8 mouse cellular contexts compared by ENCODE assay signal in genomic region chr13:106937138-106937472, GRCm38 (mm10). TPM values are rescaled to one million over a fixed set of nuclear protein-coding genes. Genes with fewer than 3 reads are reported as not detected.
DNase-seq lines count a peak whose midpoint lies in the region; ATAC-seq lines count a peak whose summit lies in the region.

No protein-coding gene starts in this region.

- ATAC-seq in kidney, embryonic 14.5 days (ENCODE audit: low FRiP score, low TSS enrichment) = no peak
- no peak; the same call in 1 of the 2 replicates for ATAC-seq in hindbrain, embryonic 15.5 days (ENCODE audit: low FRiP score, low read depth)
- ATAC-seq in midbrain, embryonic 15.5 days (replicated peaks) = peak; percentile 25

- H3K4me1 ChIP-seq in kidney, embryonic 14.5 days (ENCODE audit: control insufficient read depth, insufficient read depth, low read length) = no peaks in the 10 kb centered on the region
- no peaks in the 10 kb centered on the region; the same call in 1 of the 2 replicates for H3K4me1 ChIP-seq in brown adipose tissue, adult 24 weeks (ENCODE audit: control insufficient read depth, insufficient read depth, insufficient read length, low read length)
- H3K4me1 ChIP-seq in hindbrain, embryonic 15.5 days (replicated peaks) = peaks cover 21% of the 10 kb centered on the region
- peaks cover 16% of the 10 kb centered on the region for H3K4me1 ChIP-seq in midbrain, embryonic 15.5 days

- H3K36me3 ChIP-seq in kidney, embryonic 14.5 days (ENCODE audit: control insufficient read depth, insufficient read depth, low read length) = no peaks in the 10 kb centered on the region
- no peaks in the 10 kb centered on the region for H3K36me3 ChIP-seq in hindbrain, embryonic 15.5 days
- H3K36me3 ChIP-seq in midbrain, embryonic 15.5 days (replicated peaks) = no peaks in the 10 kb centered on the region

- no peaks in the 10 kb centered on the region for H3K27me3 ChIP-seq in kidney, embryonic 14.5 days (ENCODE audit: control insufficient read depth, insufficient read depth, low read length)
- H3K27me3 ChIP-seq in hindbrain, embryonic 15.5 days = no peaks in the 10 kb centered on the region
- no peaks in the 10 kb centered on the region for H3K27me3 ChIP-seq in midbrain, embryonic 15.5 days (replicated peaks)

- no peak overlapping the region for H3K27ac ChIP-seq in kidney, embryonic 14.5 days (ENCODE audit: low read depth, low read length)
- no peak overlapping the region for H3K27ac ChIP-seq in brown adipose tissue, adult 24 weeks (replicated peaks; ENCODE audit: low read depth, low read length)
- peak overlapping the region; percentile 87 for H3K27ac ChIP-seq in hindbrain, embryonic 15.5 days (replicated peaks)
- peak overlapping the region; percentile 89 for H3K27ac ChIP-seq in midbrain, embryonic 15.5 days

- 19% methylated on average over 7 of the region's 7 CpGs for WGBS in kidney, embryonic 14.5 days
- WGBS in hindbrain, embryonic 15.5 days = 25% methylated on average over 7 of the region's 7 CpGs
- 27% methylated on average over 7 of the region's 7 CpGs for WGBS in midbrain, embryonic 15.5 days

- H3K9ac ChIP-seq in kidney, embryonic 14.5 days (ENCODE audit: low read depth, low read length) = 0 out of 2 replicates have a peak overlapping the region, but pooled peaks have one; percentile 96
- peak overlapping the region; percentile 41; the same call in 1 of the 2 replicates for H3K9ac ChIP-seq in hindbrain, embryonic 15.5 days
- H3K9ac ChIP-seq in midbrain, embryonic 15.5 days = peak overlapping the region; percentile 78; the same call in 1 of the 2 replicates

- peak overlapping the region; percentile 98 for H3K4me3 ChIP-seq in kidney, embryonic 14.5 days (ENCODE audit: low read length)
- H3K4me3 ChIP-seq in brown adipose tissue, adult 24 weeks (ENCODE audit: insufficient read depth, low read depth, low read length) = peak overlapping the region; percentile 91
- peak overlapping the region; percentile 76 for H3K4me3 ChIP-seq in hindbrain, embryonic 15.5 days
- peak overlapping the region; percentile 93 for H3K4me3 ChIP-seq in midbrain, embryonic 15.5 days

- intact Hi-C loops in left cerebral cortex, postnatal 4 days (cut with DNase I) = no loop called here
- intact Hi-C loops in left cerebral cortex, postnatal 25 days (cut with DNase I) = loop anchor here (5.0 kb wide), 1 partner anchor 165 kb away; no protein-coding TSS in a partner anchor

- H3K9me3 ChIP-seq in kidney, embryonic 14.5 days (ENCODE audit: control insufficient read depth, low read length) = no peaks in the 10 kb centered on the region
- no peaks in the 10 kb centered on the region for H3K9me3 ChIP-seq in hindbrain, embryonic 15.5 days
- H3K9me3 ChIP-seq in midbrain, embryonic 15.5 days = no peaks in the 10 kb centered on the region

- peak overlapping the region; percentile 61 for H3K4me2 ChIP-seq in kidney, embryonic 14.5 days (replicated peaks; ENCODE audit: low read depth, low read length)
- peak overlapping the region; percentile 69 for H3K4me2 ChIP-seq in hindbrain, embryonic 15.5 days
- peak overlapping the region; percentile 67 for H3K4me2 ChIP-seq in midbrain, embryonic 15.5 days

- DNase-seq in kidney, adult 8-10 months = no peak
- DNase-seq in left cerebral cortex, postnatal 4 days = no peak
- DNase-seq in layer of hippocampus, postnatal 14 days (ENCODE audit: low spot score in 2 of 2) = no peak
- no peak for DNase-seq in left cerebral cortex, postnatal 25 days (ENCODE audit: low spot score in 2 of 2)

RNA-seq across cellular contexts. Expression of gene Ipo11, which starts 0.3 kb away (rescaled TPM):
- 76.7 and 88.5 TPM in 2 replicates for polyA plus RNA-seq in kidney, embryonic 14.5 days (2014; fragmentation: Nextera tagmentation; extraction: Ambion mirVana)
- 17.1 and 19.2 TPM in 2 replicates for polyA plus RNA-seq in brown adipose tissue, adult 24 weeks (2012; ENCODE audit: insufficient read depth, insufficient read length, missing spikeins)
- 40.0 and 40.1 TPM in 2 replicates for polyA plus RNA-seq in hindbrain, embryonic 15.5 days (2015; fragmentation: Nextera tagmentation; extraction: Ambion mirVana)
- 37.2 and 37.9 TPM in 2 replicates for polyA plus RNA-seq in midbrain, embryonic 15.5 days (2015; fragmentation: Nextera tagmentation; extraction: Ambion mirVana)
- total RNA-seq in left cerebral cortex, postnatal 4 days (2021) = 10 to 100 TPM; 61.4 to 70.6 TPM
- 10 to 100 TPM; 57.5 to 58.6 TPM for total RNA-seq in layer of hippocampus, postnatal 14 days (2021)
- 10 to 100 TPM; 56.9 to 58.8 TPM for total RNA-seq in left cerebral cortex, postnatal 25 days (2021)

RNA-seq across cellular contexts. Expression of gene Dimt1, which starts 9.8 kb away (rescaled TPM):
- 54.6 and 58.6 TPM in 2 replicates for polyA plus RNA-seq in kidney, embryonic 14.5 days (2014; fragmentation: Nextera tagmentation; extraction: Ambion mirVana)
- 4.8 and 5.6 TPM in 2 replicates for polyA plus RNA-seq in brown adipose tissue, adult 24 weeks (2012; ENCODE audit: insufficient read depth, insufficient read length, missing spikeins)
- polyA plus RNA-seq in hindbrain, embryonic 15.5 days (2015; fragmentation: Nextera tagmentation; extraction: Ambion mirVana) = 39.5 and 43.2 TPM in 2 replicates
- 37.2 and 37.8 TPM in 2 replicates for polyA plus RNA-seq in midbrain, embryonic 15.5 days (2015; fragmentation: Nextera tagmentation; extraction: Ambion mirVana)
- 10 to 100 TPM; 20.7 to 25.3 TPM for total RNA-seq in left cerebral cortex, postnatal 4 days (2021)
- 10 to 100 TPM; 19.8 to 21.0 TPM for total RNA-seq in layer of hippocampus, postnatal 14 days (2021)
- 10 to 100 TPM; 23.3 to 23.4 TPM for total RNA-seq in left cerebral cortex, postnatal 25 days (2021)

Comparison
In these comparisons a context has a peak if more than half of its experiments do, and no peak if none do; other contexts are left out.
1. H3K27ac ChIP-seq: peak in hindbrain, embryonic 15.5 days (single experiment) and midbrain, embryonic 15.5 days (single experiment); none in kidney, embryonic 14.5 days (single experiment) and brown adipose tissue, adult 24 weeks (single experiment).
2. H3K9ac ChIP-seq: peak in every context shown above with its lines; median percentile 96 in kidney, embryonic 14.5 days; 78 in midbrain, embryonic 15.5 days; 41 in hindbrain, embryonic 15.5 days.
3. Peak in every context shown above with its lines, with median percentiles within 50 percentile points of each other: H3K4me2 ChIP-seq and H3K4me3 ChIP-seq.